Mouse (Mus musculus) kidney, adult 11 months (tissue): ENCODE measurements at regions not wholly inside any gene's neighbourhood (a gene's known extent, or its start where the extent isn't known, plus 50 kb on each side); places are given as distances from the start of the nearest gene placed in this dataset.

Experiments used
- DNase-seq: peaks from one replicate; pipeline ENCODE4 v3.0.0; 2022

DNA sequence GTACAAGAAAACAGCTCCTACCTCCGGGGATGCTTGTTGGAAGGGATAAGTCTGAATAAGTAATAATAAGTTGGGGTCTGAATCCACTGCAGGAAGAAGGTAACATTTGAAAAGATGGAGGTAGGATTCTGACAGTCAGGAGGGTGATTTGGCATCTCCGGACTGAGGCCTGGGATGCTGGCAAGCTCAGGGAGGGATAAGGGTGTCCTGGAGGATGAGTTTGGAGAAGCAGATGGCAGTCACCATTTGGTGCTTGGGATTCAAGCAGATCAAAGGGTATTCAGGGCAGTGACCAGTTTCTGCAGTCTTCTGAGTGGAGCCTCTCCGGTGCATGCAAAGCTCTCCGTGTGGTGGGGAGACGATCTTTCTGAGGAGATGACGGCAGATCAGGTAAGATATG is 62.9 kb upstream of the Gm2310 start:
- no peak for DNase-seq

DNA sequence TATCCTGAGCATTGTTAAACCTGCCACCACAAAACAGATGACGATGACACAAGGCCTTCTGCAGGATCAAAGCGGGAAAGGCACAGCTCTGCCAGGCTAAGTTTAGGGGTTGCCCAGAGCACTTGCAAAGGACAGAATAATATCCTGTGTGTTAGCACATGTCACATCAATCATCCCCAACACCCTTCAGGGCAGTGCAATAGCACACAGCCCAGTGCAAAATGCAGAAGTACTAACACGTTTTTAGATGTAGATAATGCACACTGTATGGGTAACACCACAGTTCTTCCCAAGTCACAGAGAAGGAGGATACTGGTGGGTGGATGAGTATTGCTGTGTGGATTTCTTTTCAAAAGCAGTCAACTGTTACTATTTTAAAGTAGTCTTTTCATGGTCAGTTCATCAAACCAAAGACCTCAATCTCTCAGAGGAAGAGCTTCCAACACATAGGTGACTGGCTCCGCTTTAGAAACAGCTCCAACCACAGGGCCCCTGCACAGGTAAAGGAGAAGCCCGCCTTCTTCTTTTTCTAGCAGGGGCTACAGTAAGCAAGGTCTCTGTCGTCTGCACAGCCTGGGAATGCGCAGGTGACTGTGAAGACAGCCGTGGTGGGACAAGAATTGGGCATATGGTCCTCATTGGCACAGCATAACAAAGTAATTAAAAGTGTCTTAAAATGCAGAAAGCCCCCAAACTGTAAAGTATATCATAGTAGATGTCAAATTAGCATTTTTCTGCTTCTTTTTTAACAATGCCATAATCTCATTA is 61.6 kb upstream of the Gm2310 start:
- no peak for DNase-seq

- DNase-seq = no peak
Measured at GRCm38 (mm10) chr15:8580077-8580476, 60.3 kb upstream of the Gm2310 start.

GRCm38 (mm10) chr15:8577480-8577881 is 57.7 kb upstream of the Gm2310 start:
- peak; percentile 13 for DNase-seq

DNA sequence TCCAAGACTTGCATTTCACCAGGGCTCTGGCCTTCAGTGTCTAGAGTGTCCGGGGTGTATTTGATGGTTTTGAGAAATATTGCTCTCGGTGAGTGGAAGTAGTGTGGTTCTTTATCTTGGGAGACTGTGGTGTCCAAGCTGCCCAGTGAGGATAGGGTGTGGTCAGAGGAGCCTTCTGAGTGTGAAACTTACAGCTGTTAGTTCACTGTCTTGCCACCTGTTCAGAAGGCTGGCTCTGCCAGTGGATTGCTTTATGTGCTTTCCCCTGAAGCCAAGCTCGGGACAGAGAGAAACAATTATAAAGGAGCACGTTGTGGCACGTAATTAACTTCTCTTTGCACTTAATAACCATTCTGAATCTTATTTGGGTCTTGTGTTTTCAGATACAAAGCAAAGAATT is 57.2 kb upstream of the Gm2310 start:
- DNase-seq = no peak

DNA sequence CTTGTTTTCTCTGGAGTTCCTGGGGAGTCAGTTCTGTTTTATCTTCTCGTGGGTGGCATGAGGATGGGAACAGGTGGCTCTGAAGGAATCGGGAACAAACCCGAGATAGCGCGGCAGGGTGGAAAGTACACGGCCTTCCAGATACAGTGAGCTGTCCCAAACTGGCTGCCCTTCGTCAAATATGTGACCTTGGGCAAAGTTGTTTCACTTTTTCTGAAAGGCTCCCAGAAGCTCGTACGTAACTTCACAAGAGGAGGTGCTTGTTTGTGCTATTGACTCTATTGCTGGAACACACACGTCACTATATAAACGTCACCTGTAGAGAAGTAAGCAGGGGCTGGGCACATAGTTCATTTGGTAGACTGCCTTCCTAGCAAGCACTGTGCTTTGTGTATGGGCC is 49.9 kb upstream of the Gm2310 start:
- peak; percentile 61 for DNase-seq
